Mouse (Mus musculus) myocyte (in vitro differentiated cells): Measurements from ENCODE around the gene Epc2.

Source experiments
- CEBPB ChIP-seq: IDR thresholded peaks from 2 replicates; pipeline ENCODE4 v1.6.1; 2011; ENCODE audit warnings: mild to moderate bottlenecking, moderate library complexity; ENCODE audit not compliant: poor library complexity, insufficient read depth, severe bottlenecking
- MAX ChIP-seq: IDR thresholded peaks from one replicate; pipeline ENCODE4 v1.6.1; 2011; ENCODE audit warnings: low read depth, mild to moderate bottlenecking, control low read depth
- MYOG ChIP-seq, 3 experiments: IDR thresholded peaks; one replicate each; pipeline ENCODE4 v1.6.1; 2011; ENCODE audit warnings: control low read depth in 2 of 3, low read depth in 2 of 3, mild to moderate bottlenecking in 2 of 3; ENCODE audit not compliant: insufficient read length in 2 of 3, control insufficient read depth in 1 of 3, insufficient read depth in 1 of 3
- POLR2A ChIP-seq: IDR thresholded peaks from one replicate; pipeline ENCODE4 v1.6.1; 2011; ENCODE audit warnings: low read depth, mild to moderate bottlenecking, control low read depth, moderate library complexity; ENCODE audit not compliant: insufficient read length
- POLR2AphosphoS2 ChIP-seq: IDR thresholded peaks from one replicate; pipeline ENCODE4 v1.6.1; 2011; ENCODE audit warnings: low read depth, control low read depth; ENCODE audit not compliant: insufficient read length
- REST ChIP-seq: IDR thresholded peaks from one replicate; pipeline ENCODE4 v1.6.1; 2011; ENCODE audit warnings: mild to moderate bottlenecking, control low read depth, moderate library complexity; ENCODE audit not compliant: insufficient read depth, insufficient read length
- TCF3 ChIP-seq: IDR thresholded peaks from one replicate; pipeline ENCODE4 v1.6.1; 2011; ENCODE audit warnings: low read depth, control low read depth; ENCODE audit not compliant: insufficient read length
- USF1 ChIP-seq: IDR thresholded peaks from one replicate; pipeline ENCODE4 v1.6.1; 2011; ENCODE audit warnings: low read depth, mild to moderate bottlenecking, control low read depth, moderate library complexity

GRCm38 (mm10) chr2:49452451-49453081 is 1.3 kb downstream of the Epc2 start:
- TF ChIP-seq POLR2A = no peak
- TF ChIP-seq MAX = no peak
- no peak for TF ChIP-seq CEBPB
- TF ChIP-seq MYOG (IDR thresholded peaks at IDR 0.05; ENCODE audit: control insufficient read depth in 1 of 3, insufficient read depth in 1 of 3, insufficient read length in 2 of 3, low read depth in 2 of 3) = no peak
- no peak for TF ChIP-seq REST
- TF ChIP-seq USF1 = no peak
- TF ChIP-seq POLR2AphosphoS2 = no peak
- no peak for TF ChIP-seq TCF3
